Mouse (Mus musculus) thymus, postnatal 14 days (tissue): ENCODE measurements around the gene Cd80.

Source experiments
- DNase-seq: peaks from one replicate; pipeline ENCODE4 v3.0.0; 2021

Cd80 gene

GRCm38 (mm10) chr16:38474677-38475286 lies 19.4 kb downstream of the Cd80 start:
- DNase-seq, result no peak

DNA sequence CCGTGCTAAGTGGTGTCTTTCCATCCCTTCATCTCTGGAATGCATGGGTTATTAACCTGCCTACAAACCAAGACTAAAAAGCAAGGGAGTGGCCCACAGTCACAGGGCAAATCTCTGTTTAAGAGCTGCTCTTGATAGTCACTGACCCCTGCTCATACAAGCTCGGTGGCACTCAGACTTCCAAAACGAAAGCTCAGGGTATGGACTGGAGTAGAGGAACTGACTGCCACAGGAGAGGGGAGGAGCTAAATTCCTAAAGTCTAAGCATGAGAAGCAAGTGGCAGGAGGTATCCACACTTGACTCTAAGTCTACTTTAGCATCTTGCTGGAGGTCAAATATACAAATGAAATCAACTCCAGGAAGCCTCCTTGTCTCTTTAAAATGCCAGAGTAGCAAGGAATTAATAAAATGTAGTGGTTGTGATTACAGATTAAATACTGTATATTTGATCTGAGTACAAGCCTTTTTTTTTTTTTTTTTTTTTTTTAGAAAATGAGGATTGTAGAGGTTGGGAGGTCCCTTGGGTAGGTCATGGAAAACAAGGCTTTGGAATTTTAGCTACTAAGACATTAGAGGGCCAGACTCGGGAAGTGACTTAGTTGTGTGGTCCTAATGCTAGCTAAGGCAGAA lies 20.4 kb downstream of the Cd80 start:
- DNase-seq, result no peak

GRCm38 (mm10) chr16:38476312-38477240 lies 21.2 kb downstream of the Cd80 start:
- DNase-seq, result peak; percentile 73

DNA sequence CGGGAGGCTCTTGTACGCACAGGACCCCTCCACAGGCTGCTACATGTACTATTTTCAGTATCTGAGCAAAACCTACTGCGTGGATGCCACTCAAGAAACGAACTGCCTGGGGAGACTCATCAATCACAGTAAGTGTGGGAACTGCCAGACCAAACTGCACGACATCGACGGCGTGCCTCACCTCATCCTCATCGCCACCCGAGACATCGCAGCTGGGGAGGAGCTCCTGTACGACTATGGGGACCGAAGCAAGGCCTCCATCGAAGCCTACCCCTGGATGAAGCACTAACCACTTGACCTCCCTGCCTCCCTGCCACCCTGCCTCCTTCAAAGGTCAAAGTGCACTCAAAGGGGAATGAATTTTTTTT lies 21.9 kb downstream of the Cd80 start:
- peak; percentile 15 for DNase-seq

- DNase-seq, result no peak
Measured at GRCm38 (mm10) chr16:38478296-38478695, 22.9 kb downstream of the Cd80 start.

- DNase-seq, result no peak
Measured at GRCm38 (mm10) chr16:38481327-38481726, 26.0 kb downstream of the Cd80 start.

GRCm38 (mm10) chr16:38482780-38483562 lies 27.6 kb downstream of the Cd80 start:
- peak; percentile 50 for DNase-seq

DNA sequence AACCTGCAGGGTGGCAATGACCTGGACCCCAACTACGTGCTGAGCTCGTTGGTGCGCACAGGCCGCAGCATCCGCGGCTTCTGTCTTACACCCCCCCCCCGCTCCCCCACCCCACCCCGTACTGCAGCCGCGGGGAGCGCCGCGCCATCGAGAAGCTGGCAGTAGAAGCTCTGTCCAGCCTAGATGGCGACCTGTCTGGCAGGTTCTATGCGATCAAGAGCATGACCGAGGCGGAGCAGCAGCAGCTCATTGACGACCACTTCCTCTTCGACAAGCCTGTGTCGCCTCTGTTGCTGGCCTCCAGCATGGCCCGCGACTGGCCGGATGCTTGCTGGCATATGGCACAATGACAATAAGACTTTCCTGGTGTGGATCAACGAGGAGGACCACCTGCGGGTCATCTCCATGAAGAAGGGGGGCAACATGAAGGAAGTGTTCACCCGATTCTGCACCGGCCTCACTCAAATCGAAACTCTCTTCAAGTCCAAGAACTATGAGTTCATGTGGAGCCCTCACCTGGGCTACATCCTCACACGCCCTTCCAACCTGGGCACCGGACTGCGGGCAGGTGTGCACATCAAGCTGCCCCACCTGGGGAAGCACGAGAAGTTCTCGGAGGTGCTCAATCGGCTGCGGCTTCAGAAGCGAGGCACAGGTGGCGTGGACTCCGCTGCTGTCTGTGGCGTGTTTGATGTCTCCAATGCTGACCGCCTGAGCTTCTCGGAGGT lies 28.4 kb downstream of the Cd80 start:
- DNase-seq, result peak; percentile 17

- no peak for DNase-seq
Measured at GRCm38 (mm10) chr16:38492551-38492950, 37.2 kb downstream of the Cd80 start.

DNA sequence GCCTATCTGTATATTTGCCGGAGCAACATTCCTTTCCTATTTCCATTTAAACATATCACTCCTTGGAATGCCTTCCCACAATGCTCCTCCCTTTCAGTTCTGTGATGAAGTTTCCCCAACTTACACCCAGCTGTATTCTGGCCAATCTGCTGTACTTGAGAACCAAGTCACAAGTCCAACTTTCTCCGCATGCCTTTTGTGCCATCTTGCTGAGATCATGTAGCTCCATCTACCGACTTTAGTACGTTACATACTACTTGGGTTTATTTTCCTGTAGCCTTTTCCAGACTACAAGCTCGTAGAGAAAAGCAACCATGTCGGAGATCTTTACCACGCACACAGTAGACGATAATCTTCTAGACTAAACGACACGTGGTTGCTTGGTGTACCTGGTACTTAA lies 38.5 kb downstream of the Cd80 start:
- DNase-seq, result no peak

GRCm38 (mm10) chr16:38496604-38497140 lies 41.3 kb downstream of the Cd80 start:
- DNase-seq, result no peak

DNA sequence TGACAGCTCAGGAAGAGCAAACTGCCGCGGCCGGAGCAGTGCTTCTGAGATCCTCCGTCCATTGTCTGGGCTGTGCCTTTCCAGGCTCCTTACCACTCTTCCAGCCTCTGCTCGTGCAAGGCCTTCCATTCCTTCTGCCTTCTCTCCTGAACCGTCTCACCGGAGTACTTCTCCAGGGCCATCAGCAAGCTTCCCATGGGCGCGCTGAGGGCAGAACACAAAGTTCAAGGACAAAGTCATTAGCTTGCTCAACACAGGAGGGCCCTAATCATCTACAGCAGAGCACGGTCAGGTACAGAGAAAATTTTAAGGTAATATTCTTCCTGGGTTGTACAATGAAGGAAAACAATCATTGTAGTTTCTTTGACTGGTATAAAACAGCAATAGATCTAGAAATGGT lies 47.1 kb downstream of the Cd80 start:
- DNase-seq, result no peak

GRCm38 (mm10) chr16:38503528-38503927 lies 48.2 kb downstream of the Cd80 start:
- DNase-seq, result no peak

DNA sequence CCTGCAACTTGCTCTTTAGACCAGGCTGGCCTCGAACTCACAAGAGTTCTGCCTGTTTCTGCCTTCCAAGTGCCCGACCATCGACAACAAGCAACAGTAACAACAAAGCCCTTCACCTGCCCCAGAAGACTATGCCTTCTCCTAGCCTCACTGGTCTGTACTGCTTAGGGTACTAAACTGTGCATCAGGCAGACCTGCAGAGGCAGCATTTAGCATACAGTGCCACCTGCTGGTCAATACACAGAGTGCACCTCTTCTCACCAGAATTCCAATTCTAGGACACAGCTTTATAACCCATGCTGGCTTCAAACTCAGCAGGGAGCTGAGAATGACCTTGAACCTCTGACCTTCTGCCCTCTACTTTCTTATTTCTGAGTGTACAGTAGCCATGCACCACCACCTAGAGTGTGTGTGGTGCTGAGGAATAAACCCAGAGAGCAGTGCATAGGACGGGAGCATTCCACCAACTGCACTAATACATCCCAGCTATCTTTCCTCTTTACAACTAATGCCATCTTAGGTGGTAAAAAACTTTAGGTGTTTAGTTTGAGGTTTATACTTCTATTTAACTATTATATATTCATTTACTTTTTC lies 50.8 kb downstream of the Cd80 start:
- DNase-seq, result peak; percentile 60

DNA sequence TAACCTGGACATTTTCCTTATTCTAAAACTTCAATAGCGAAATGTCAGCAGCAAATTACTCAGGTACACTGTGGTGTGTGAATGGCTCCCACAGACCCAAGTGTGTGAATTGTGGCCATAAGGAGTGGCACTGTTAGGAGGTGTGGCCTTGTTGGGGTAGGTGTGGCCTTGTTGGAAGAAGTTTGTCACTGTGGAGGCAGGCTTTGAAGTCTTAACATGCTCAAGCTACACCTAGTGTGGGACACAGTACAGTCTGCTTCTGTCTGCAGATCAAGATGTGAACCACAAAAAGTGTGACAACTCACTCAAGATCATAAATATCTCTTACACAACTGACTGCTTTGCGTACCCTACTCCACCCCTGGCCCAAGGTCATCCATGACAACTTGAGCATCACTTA lies 55.5 kb downstream of the Cd80 start:
- no peak for DNase-seq

DNA sequence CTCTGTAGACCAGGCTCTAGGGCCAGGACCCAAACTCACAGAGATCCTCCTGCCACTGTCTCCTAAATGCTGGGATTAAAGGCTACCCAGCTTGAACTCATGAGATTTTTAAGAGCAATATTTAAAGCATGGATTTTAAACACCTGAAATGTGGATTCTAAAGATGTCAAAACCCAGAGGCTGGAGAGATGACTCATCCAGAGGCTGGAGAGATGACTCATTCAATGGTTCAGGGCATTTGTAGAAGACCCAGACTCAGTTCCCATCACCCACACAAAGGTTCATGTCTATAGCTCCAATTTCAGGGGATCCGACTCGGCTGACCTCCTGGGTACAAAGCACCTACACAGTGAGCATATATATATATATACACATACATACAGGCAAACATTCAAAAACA lies 63.8 kb downstream of the Cd80 start:
- DNase-seq, result no peak

- DNase-seq, result no peak
Measured at GRCm38 (mm10) chr16:38521211-38521987, 66.0 kb downstream of the Cd80 start.

DNA sequence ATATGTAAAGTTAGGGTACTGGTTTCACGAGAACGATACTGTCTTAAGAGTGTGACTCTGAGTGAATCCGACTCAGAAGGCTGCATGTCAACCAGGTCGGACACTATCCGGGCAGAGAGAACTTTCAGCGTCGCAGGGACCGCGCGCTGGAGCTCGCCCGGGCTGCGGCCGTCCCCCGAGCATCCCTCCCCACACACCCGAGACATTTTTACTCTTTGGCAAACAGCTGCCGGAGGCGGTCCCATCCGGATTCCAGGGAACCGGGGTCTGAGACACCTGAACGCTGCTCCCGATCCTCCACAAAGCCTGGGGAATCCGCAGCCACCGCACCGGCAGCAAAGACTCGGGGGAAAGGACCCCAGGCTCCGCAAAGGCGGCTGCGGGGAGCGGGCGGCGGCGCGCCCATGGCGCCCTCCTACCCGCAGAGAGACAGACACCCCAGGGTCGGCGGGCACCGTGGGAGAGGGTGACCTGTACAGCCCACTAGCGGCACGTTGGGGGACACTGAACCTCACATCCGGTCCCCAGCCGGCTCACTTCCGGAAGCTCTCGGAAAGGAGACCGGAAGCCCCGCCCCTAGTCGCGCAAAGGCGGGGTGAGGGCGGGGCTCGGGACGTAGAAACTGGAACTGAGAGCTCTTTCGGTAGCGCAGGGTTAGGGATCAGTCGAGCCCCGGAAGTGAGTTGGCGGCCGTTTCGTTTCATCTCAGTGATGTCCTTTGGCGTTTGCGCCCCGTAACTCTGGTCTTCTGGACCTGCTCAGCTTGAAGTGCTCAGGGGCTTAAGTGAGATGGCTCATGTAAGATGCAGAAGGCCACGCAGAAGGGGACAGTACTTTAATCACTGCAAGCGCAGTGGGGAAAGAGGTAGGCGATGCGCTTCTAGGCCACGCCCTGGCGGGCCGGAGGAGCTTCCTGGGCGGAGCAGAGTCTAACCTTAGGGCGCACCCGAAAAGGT lies 67.0 kb downstream of the Cd80 start, which contains the start of gene Timmdc1:
Timmdc1 (minus strand) TSS at position 535 of the 956 bp plus-strand sequence.
- DNase-seq, result peak; percentile 98

DNA sequence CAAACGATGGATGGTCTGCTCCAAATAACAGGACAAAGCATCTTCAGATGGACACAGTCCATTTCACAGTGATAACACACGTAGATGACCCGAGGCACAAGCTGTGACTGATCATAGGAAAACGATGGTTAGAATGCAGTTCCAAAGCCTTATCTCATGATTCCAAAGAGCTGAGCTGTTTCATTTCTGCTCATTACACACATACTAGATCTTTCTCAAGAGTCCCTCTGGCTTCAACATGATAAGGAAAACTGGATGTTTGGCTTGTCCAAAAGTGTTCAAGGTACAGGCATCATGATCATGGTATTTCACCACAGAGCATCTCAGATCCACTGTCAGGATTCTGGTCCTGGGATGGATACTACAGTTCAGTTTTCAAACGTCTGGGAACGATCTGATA lies 70.9 kb downstream of the Cd80 start:
- no peak for DNase-seq
